Mouse (Mus musculus) ES-Bruce4 (cell line): ENCODE measurements around the gene Kcng4.

Source experiments
- CTCF ChIP-seq: IDR thresholded peaks from one replicate; pipeline ENCODE4 v1.8.1; 2011; ENCODE audit warnings: low read depth, low read length
- EP300 ChIP-seq: IDR thresholded peaks from 2 replicates; pipeline ENCODE4 v1.6.1; 2011; ENCODE audit warnings: low read depth, low read length; ENCODE audit not compliant: insufficient read depth
- POLR2A ChIP-seq: IDR thresholded peaks from one replicate; pipeline ENCODE4 v1.8.1; 2011; ENCODE audit warnings: low read length; ENCODE audit not compliant: insufficient read depth

DNA sequence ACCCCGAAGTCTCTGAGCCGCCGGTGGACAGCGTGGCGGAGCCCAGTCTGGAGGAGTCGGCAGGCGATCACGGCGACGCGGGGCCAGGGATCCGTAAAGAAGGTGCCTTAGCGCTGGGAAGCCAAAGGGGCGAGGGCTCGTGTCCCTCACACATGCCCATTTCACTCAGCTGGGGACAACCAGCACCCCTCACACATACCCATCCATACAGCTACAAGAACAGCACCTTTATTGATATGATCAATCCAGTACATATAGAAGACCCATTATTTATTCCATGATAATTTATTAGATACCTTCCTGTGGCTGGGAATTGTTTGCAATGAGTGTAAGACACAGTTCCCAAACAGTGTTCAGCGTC is 60.1 kb downstream of the Kcng4 start:
- TF ChIP-seq CTCF (no peak), POLR2A (no peak), EP300 (no peak)
